Mouse (Mus musculus): ENCODE measurements around the gene Csnk2b.
A peak's percentile ranks its signal among the peaks of the same experiment; 100 is the strongest.

Csnk2b gene

DNA sequence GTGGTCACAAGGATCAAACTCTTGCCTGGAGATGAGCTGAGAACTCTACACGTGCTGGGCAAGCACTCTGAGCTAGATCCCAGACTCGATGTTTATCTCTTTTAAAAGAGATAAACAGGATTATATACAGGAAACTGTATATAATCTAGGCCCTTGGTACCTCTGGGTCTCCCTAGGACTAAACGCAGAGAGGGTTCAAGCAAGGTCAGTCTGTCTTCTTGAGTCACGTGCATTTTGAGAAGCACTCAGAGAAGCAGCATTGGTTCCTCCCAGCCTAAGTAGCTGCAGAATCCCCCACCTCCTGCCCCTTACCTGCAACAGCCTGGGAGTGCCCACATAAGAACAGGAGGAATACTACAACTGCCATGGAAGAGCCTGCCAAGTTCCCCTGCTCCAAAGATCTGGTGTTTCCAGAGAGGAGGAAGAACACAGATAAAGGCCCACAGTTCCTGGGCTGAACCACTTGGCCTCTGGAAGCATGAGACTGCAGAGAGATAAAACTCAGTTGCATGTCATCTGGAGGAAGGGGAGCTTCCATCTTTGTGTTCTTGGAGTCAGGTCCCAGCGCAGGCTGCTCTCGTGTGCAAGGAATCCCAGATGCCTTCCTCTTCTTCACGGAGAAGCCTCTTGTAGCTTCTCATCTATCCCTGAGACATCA lies 36.5 kb downstream of the Csnk2b start, which contains the start of gene Ly6g6f:
Ly6g6f (minus strand) TSS at position 403 of the 658 bp plus-strand sequence.
- DNase-seq: no peak

DNA sequence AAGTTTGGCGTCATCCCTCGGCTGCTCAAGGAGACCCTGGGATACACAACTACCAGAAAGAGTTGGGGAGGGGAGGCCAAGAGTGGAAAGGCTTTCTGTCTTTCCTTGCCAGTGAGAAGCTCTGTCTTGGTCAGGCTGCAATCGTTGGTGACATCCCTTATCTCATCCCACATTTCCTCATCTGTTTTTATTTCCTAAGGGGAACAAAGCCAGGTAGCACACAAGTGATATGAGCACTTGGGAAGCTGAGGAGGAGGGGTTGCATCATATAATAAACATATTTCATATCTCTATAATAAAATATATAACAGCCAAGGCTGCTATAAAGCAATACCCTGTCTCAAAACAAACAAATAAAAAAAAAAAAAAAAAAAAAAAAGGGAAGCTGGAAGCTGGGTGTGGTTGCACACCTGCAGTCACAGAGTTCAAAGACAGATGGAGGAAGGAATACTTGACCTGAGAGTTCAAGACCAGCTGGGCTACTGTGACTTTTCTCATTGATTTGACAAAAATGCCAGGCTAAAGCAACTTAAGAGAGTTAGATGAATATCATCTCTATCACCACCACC lies 37.8 kb downstream of the Csnk2b start:
- no peak for DNase-seq

DNA sequence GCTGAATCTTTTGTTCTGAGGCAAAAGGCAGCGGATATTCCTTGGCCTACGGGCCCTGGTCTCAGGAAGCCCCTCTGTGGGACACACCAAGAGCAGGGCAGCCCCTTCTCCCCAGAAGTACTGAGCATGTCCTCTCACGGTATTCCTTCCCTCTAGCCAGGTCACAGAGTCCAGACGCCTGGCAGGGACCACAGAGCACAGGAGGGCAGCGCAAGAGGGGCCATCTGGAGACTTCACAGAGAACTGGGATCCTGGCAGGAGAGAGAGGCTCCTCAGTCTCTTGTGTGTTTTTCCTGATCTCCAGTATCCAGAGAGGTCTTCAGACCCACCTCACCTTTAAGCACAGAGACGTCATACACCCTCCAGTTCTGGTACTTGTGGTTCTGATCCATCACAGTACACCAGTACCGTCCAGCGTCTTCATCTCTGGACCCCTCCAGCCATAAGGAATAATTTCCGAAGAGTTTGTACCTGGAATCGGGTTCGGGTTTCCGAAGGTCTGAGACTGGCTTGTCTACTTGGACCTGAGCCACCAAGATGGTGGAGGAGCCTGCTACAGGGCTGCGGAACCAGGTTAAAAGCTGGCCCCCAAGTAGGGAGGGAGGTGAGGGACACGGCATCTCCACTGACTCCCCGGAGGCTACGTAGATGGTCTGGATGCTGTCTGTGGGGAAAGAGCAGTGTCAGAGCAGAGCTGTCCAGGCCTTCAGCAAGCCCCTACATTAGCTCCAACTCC lies 38.8 kb downstream of the Csnk2b start:
- DNase-seq: no peak

DNA sequence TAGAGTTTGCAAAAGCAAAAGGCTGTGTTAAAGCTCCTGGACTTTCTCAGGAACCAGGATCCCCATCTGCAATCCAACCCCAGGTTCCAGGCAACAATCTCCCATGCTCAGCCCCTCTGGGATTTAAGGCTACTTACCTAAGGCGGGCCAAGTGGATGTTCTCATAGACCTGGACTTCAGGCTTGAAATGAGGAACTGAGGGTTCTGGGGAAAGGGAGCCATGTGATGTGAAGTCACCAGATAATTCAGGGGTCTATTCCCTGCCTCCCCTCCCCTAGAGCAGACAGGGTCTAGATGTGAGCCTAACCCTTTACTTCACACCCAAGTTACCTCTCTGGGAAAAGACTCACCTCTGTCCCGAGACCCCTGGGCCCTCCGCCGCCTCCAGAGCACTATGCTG lies 41.1 kb downstream of the Csnk2b start:
- no peak for DNase-seq

DNA sequence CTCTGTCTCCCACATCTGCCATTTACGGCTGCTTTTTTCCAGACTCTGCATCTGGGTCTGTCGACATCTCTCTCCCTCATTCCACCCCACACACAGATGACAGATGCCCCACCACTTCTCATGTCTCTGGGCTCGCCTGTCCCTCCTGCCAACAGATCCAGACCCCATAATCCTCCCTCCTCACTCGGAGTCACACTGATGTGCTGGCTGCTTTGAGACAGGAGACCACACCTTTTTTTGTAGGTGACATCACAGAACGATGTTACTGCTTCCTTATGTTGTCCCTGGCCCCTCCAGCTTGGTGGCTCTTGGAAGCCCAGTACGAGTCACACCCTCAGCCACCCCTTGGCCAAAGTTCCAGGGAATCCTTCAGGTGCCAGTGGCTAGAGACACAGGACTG lies 41.6 kb downstream of the Csnk2b start:
- no peak for DNase-seq

DNA sequence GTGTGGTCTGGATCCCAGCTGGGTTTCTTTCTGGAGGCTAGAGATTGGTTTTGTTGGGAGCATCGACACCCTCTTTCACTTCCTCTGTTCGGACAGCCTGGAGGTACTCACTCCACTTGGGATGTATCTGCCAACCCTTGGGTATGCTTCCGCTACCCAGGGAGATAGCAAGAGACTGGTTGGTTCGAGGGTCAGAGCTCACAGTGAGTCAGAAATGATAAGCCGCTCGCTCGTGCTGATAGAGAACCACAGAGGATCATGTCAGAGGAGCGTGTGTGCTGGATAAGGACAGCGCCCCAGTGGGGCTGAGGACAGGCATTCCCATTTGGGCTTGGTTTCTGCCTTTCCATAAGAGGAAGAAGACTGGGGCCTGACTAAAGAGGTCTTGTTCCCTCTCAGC lies 42.1 kb downstream of the Csnk2b start:
- DNase-seq: no peak

DNA sequence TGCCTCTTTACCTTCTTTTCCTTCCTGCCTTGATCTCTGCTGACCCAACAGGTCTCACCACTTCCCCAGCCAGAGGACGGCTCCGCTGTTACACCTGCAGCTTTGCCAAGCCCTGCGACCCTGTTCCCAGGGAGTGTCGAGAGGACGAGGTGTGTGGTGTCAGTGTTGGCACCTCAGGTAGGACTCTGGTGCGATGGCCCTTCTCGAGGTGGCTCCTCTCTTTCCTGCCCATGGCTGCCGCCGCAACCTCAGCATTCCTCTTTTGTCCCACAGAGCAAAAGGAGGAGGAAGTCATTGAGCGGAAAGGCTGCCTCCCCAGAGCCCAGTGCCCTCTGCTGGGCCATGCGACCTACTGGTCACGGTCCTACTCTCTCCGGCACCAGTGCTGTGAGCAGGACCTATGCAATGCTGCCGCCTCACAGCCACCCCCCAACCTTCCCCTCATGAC lies 44.0 kb downstream of the Csnk2b start, which contains the start of gene Ly6g6d:
Ly6g6d (minus strand) TSS at position 280 of the 448 bp plus-strand sequence.
- no peak for DNase-seq

DNA sequence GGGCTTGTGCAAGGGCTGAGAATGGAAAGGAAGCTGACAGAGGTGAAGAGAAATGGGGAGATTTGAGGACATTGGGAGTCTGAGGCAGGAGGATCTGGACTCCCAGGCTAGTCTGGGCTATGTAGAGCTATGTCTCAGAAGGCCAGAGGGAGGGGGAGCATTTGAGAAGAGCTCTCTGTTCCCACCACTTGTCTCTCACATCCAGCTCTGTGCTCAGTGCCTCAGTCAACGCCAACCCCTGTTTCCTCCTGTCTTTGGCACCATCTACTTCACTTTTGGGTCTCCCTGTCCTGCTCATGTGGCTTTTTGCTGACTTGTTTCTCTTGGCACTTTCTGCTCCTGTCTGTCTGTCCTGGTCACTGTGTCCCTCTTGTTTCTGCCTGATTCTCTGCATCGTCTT lies 44.6 kb downstream of the Csnk2b start:
- DNase-seq: no peak

DNA sequence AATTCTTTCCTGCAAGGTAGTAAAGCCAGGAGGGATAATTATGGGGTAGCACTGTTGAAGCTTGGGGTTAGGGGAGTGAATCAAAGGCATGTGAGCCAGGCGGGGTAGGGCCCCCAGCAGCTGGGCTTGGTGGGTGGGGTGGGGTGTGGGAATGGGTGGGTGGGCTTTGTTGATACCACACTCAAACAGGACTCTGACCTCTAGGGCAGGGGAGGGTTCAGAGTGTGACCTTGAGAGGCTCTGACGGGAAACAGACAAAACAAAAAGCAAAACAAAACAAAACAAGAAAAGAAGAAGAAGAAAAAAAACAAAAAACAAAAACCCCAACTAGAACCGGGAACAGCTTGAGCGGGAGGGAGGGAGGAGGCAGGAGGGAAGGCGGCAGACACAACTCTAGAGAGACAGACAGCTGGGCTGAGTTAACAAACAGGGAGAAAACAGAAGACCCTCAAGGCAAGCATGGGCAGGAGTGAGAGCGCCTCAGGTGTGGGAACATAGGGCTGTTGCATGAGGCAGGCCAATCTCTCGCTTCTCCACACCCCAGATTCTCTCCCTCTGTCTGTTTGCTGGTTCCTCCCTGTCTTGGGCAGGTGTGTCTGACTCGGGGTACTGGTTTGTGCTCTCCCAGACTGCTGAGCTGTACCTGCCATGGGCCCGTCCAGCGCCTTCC lies 45.2 kb downstream of the Csnk2b start, which contains the start of gene Ly6g6e:
Ly6g6e (plus strand) TSS at position 396 of the 670 bp plus-strand sequence.
- no peak for DNase-seq

DNA sequence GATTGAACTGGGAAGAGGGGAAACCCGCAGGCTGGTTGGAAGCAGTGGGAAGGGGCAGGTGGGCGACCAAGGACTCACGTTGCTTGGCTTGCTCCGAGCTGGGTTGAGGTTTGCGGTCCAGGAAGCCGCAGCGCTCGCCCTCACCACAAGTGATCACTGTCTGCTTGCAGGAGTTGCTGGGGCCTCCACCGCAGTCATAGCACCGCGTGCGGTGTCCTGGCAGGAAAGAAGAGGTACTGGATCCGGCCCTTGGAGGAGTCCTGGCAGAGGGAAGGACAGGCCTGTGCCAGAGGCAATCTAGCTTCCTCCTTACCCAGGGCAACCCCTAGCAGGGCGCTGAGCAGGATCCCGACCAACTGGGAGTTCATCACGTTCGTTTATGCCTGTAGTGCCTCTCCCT lies 47.8 kb downstream of the Csnk2b start:
- DNase-seq: peak; percentile 27 to 32

DNA sequence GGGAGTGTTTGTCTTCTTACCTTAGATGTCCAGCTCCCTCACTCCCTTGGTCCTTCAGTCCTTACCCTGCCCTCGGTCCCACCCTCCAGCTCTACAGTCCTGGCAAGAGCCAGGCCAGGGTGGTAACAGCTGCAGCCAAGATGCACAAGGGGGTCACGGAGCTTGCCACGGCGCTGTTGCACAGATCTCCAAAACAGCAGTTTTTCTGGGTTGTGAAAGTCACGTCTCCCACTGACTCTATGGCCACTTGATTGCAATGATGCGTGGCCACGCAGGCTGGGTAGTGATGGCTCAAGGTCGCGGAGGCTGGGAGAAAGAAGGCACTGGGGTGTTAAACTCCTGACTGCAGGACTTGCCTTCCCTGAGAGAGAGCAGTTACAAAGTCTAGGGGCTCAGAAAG lies 50.4 kb downstream of the Csnk2b start:
- no peak for DNase-seq

DNA sequence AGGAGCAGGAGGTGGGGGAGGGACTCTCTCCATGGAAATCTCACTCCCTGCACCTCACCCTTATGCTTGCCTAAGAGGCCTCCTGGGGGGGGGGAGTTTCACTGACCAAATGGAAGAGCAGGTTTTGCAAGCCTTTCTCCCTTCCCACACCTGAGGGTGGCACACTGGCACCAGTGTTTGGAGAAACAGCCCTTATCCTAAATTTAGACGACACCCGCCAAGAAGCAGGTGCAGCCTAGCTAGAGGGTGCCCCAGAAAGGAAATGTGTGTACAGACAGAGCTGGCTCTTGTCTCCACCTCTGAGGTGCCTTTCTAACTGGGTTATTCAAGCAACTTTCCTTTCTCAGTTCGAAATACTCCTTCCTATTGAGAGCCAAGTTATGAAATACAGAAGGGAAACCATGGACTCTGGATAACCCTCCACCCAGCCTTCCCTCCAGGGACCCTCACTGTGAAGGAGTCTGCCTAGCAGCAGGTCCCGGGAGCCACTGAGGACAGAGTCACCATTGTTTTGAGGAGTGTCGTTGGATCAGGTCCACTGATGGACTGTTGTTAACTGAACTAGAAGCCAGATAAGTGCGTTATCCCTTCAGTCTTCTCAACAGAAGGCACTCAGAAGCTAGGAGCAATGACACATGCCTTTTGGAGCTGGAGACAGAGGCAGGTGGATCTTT lies 51.2 kb downstream of the Csnk2b start:
- peak; percentile 51 to 62 for DNase-seq

DNA sequence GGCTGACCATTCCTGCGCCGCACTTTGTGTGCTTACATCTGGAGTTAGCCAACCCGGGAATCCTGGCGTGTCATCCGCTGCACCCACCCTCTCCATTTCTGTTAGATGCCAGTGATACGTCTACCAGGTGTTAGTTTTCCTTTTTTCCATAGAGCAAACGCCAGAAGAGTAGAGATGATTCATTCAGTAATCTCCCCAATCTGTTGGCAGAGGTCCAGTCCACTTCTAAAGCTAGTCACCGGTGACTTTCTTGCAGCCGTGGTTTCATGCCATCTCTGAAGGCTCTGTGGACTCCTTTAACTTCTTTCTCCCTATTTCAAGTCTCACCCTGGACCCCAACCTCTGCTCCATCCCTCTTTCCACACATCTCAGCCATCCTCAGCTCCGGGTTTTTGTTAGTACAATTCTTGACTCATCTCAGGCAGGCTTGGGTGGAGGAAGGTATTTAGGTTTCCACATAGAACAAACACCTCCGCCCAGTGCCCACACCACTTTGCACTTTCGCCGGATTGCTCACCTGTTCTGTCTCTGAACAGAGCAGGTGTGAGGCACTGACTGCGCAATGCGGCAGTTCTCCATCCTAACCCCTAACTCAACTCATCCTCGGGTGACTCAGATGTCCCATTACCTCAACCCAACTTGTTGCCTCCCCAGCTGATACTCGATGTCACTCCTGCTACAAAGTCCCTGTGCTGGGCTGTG lies 53.5 kb downstream of the Csnk2b start:
- DNase-seq: no peak

Data from thymus, adult 18-20 months (tissue).